Mouse (Mus musculus) heart, postnatal 0 days (tissue): ENCODE measurements around the gene Gm4175. TPM values are rescaled to one million over a fixed set of nuclear protein-coding genes. Genes with fewer than 3 reads are reported as not detected.
"Not testable (repeated sequence)": the region's sequence is repeated elsewhere in the genome, so short reads cannot be mapped to it uniquely, and the experiment has no call there.

Experiments used
- ATAC-seq: fragments of 200-750 bp; cut with Nextera tagmentation; 2 replicates; pipeline ENCODE4 v1.8.0; 2017; ENCODE audit warnings: low read depth, moderate number of reproducible peaks, moderate library complexity; ENCODE audit not compliant: insufficient read depth
- DNase-seq: peaks from one replicate; pipeline ENCODE4 v3.0.0-alpha.2; 2016; ENCODE audit warnings: low spot score
- H3K27ac ChIP-seq: fragments of 300-500 bp; sonication (generic); 2 replicates; pipeline ENCODE4 v1.5.1; 2014; ENCODE audit warnings: low read depth, mild to moderate bottlenecking
- H3K27me3 ChIP-seq: fragments of 300-500 bp; sonication (generic); 2 replicates; pipeline ENCODE4 v1.6.1; 2014; ENCODE audit warnings: low read length, mixed read lengths; ENCODE audit not compliant: control insufficient read depth, insufficient read depth
- H3K36me3 ChIP-seq: fragments of 300-500 bp; sonication (generic); replicated peaks from 2 replicates; pipeline ENCODE4 v1.6.1; 2014; ENCODE audit warnings: low read length, mixed read lengths; ENCODE audit not compliant: control insufficient read depth, insufficient read depth
- H3K4me1 ChIP-seq: fragments of 300-500 bp; sonication (generic); 2 replicates; pipeline ENCODE4 v1.6.1; 2014; ENCODE audit warnings: antibody characterized with exemption; ENCODE audit not compliant: control insufficient read depth, insufficient read depth
- H3K4me2 ChIP-seq: fragments of 300-500 bp; sonication (generic); 2 replicates; pipeline ENCODE4 v1.6.1; 2014; ENCODE audit warnings: low read depth, mild to moderate bottlenecking, low read length, moderate library complexity
- H3K4me3 ChIP-seq: fragments of 300-500 bp; sonication (generic); 2 replicates; pipeline ENCODE4 v1.5.1; 2014; ENCODE audit warnings: low read depth, low read length
- H3K9ac ChIP-seq: fragments of 300-500 bp; sonication (generic); replicated peaks from 2 replicates; pipeline ENCODE4 v1.6.1; 2014; ENCODE audit warnings: low read depth, low read length, mixed read lengths
- H3K9me3 ChIP-seq: fragments of 300-500 bp; sonication (generic); replicated peaks from 2 replicates; pipeline ENCODE4 v1.6.1; 2016; ENCODE audit warnings: low read length; ENCODE audit not compliant: control insufficient read depth
- WGBS: fragments of 180-500 bp; shearing (Covaris S2); extraction: QIAGEN DNeasy Blood & Tissue Kit; methylation state at CpG from one replicate; pipeline ENCODE4 v1.1.7; 2014; 5-methylcytosine and 5-hydroxymethylcytosine counted together
- polyA plus RNA-seq: library from polyadenylated mRNA; unstranded; fragments of >200 nt; fragmentation: Nextera tagmentation; extraction: Ambion mirVana; gene quantifications from 2 replicates; pipeline ENCODE4 v1.2.1, GENCODE M21; 2015
- total RNA-seq: library from RNA; depleted of rRNA; stranded (reverse); fragments of >200 nt; gene quantifications from 2 replicates; pipeline ENCODE4 v1.2.3, GENCODE M21; 2014; ENCODE audit warnings: low replicate concordance; rRNA removed

Gene Gm4175
- total RNA-seq (not detected in 2 replicates), polyA plus RNA-seq (not detected in 2 replicates)

- not testable (repeated sequence) for H3K27me3 ChIP-seq, DNase-seq, H3K9ac ChIP-seq, H3K36me3 ChIP-seq, H3K4me3 ChIP-seq, H3K4me1 ChIP-seq, H3K4me2 ChIP-seq, H3K27ac ChIP-seq, H3K9me3 ChIP-seq, ATAC-seq
- WGBS: no CpG with 5 or more reads among the region's 5 CpGs
Measured at GRCm38 (mm10) chr7:21761375-21761774, at the start of gene Gm4175. TSS of gene Gm4175 (minus strand) at chr7:21761475.

GRCm38 (mm10) chr7:21796628-21797027 is 35.4 kb upstream of the Gm4175 start, which contains the start of gene Gm4177:
TSS of gene Gm4177 (minus strand) at chr7:21796728.
- not testable (repeated sequence) for ATAC-seq, H3K4me2 ChIP-seq, H3K9me3 ChIP-seq, H3K36me3 ChIP-seq, H3K27ac ChIP-seq, DNase-seq, H3K4me1 ChIP-seq, H3K27me3 ChIP-seq, H3K9ac ChIP-seq, H3K4me3 ChIP-seq
- no CpG with 5 or more reads among the region's 3 CpGs for WGBS

Other genes starting within 250 kb of the Gm4175 start
- not detected in 2 replicates for gene Vmn1r130, start 249.7 kb downstream of the Gm4175 start, total RNA-seq
- gene Vmn1r130, start 249.7 kb downstream of the Gm4175 start, polyA plus RNA-seq: not detected in 2 replicates
- gene Vmn1r131, start 215.4 kb downstream of the Gm4175 start, total RNA-seq: not detected in 2 replicates
- gene Vmn1r131, start 215.4 kb downstream of the Gm4175 start, polyA plus RNA-seq: not detected in 2 replicates
- not detected in 2 replicates for gene Vmn1r132, start 147.4 kb downstream of the Gm4175 start, total RNA-seq
- gene Vmn1r132, start 147.4 kb downstream of the Gm4175 start, polyA plus RNA-seq: not detected in 2 replicates
- not detected in 2 replicates for gene Gm4177, start 35.3 kb upstream of the Gm4175 start, total RNA-seq
- gene Gm4177, start 35.3 kb upstream of the Gm4175 start, polyA plus RNA-seq: not detected in 2 replicates
- gene Vmn1r135, start 70.9 kb upstream of the Gm4175 start, total RNA-seq: not detected in 2 replicates
- gene Vmn1r135, start 70.9 kb upstream of the Gm4175 start, polyA plus RNA-seq: not detected in 2 replicates
- not detected in 2 replicates for gene Gm5725, start 82.8 kb upstream of the Gm4175 start, total RNA-seq
- not detected in 2 replicates for gene Gm5725, start 82.8 kb upstream of the Gm4175 start, polyA plus RNA-seq
- gene Gm5891, start 159.8 kb upstream of the Gm4175 start, total RNA-seq: not detected in 2 replicates
- not detected in 2 replicates for gene Gm5891, start 159.8 kb upstream of the Gm4175 start, polyA plus RNA-seq
- gene Vmn1r137, start 233.1 kb upstream of the Gm4175 start, total RNA-seq: not detected in 2 replicates
- gene Vmn1r137, start 233.1 kb upstream of the Gm4175 start, polyA plus RNA-seq: not detected in 2 replicates